Mouse (Mus musculus): Measurements from ENCODE around the gene Dcpp2.

GRCm38 (mm10) chr17:23941372-23941771 is 60.7 kb downstream of the Dcpp2 start, which contains the start of gene Sbp:
- TF ChIP-seq CTCF (IDR thresholded peaks at IDR 0.05; ENCODE audit: low read depth) (no peak), EP300 (optimal IDR thresholded peaks at IDR 0.05) (no peak)

Measured in stomach, postnatal 0 days (tissue).